Mouse (Mus musculus) cortical plate, adult 2 months (tissue): ENCODE results near the gene Tmem138.

Experiments
- CTCF ChIP-seq: fragments of 200-500 bp; IDR thresholded peaks from 2 replicates; pipeline ENCODE4 v1.5.1; 2011; ENCODE audit warnings: mild to moderate bottlenecking, control low read depth, low read length; ENCODE audit not compliant: insufficient read depth; ENCODE audit errors: extremely low read depth
- POLR2A ChIP-seq: fragments of 200-500 bp; IDR thresholded peaks from 2 replicates; pipeline ENCODE4 v1.6.1; 2011; ENCODE audit warnings: mild to moderate bottlenecking, low read length, control low read depth; ENCODE audit not compliant: insufficient read depth; ENCODE audit errors: extremely low read depth

- TF ChIP-seq CTCF (no peak), POLR2A (no peak)
These were observed 55.2 kb downstream of the Tmem138 start for GRCm38 (mm10) chr19:10521926-10522325.
